Mouse (Mus musculus) fat pad, adult 2 months (tissue): Measurements from ENCODE around the gene Lamb3.

Experiments
- DNase-seq: peaks from one replicate; pipeline ENCODE4 v3.0.0-alpha.2; 2011; ENCODE audit warnings: low read depth, low spot score; ENCODE audit errors: extremely low read depth

Gene Lamb3

GRCm38 (mm10) chr1:193380877-193381276, 173.4 kb downstream of the Lamb3 start:
- no peak for DNase-seq

DNA sequence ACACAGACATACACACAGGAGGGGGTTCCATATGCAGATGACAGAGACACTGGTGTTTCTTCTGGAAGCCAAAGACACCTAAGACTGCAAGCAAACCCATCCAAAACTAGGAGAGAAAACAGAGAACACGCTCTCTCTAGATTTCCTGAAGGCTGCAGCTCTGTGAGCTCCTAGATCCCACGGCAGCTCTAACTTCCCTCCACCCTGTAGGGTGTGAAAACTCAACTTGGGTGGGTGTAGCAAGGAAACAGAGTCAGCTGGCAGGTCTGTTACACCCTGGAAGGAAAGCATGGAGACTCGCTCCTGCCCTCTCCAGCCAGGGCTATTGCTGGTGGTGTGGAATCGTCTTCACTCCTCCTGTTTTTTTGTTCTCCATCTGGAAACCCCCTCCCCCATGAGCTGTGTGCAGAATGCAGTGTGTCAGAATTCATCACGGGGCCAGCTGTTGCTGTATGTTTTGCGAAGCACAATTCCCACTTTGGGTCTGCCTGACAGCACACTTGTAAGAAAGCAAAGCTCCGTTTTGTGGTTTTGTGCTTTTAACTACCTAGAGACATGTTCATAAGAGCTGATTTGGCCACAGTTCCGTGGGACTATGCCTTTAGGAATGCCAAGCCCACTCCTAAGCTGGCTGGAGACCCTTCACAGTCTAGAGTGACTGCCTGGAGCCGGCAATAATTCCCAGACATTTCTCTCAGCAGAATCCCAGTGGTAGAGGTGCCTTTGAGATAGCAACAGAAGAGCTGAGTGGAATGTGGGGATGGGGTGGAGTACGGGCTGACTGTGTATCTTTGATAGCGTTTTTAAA, 174.3 kb downstream of the Lamb3 start:
- no peak for DNase-seq

GRCm38 (mm10) chr1:193382435-193382834, 174.9 kb downstream of the Lamb3 start:
- no peak for DNase-seq

DNA sequence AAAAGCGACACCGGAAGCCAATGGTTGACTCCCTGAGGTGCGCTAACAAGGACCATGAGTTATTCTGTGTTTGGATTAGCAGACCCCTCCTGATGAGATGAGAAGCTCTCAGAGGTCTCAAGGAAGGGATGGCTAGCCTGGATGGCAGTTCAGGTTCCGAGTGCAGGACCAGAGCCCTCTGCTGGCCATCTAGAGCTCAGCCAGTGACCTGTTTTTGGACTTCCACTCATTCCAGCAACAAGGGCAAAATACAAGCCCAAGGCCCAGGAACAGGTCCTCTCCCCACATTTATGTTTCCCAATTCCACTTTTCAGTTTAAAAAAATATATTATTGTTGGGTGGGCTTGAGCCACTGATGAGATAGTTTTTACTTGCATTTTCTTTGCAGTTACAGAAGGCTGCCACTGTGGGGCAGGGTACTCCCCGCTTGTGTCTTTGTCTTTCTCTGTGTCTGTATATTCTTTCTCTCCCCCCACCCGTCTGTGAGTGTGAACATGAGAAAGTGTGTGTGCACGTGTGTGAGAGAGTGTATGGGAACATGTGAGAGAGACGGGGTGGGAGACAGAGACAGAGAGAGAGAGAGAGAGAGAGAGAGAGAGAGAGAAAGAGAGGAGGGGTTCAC, 175.5 kb downstream of the Lamb3 start:
- no peak for DNase-seq

GRCm38 (mm10) chr1:193386136-193386535, 178.6 kb downstream of the Lamb3 start:
- no peak for DNase-seq

- DNase-seq, result no peak
Measured at GRCm38 (mm10) chr1:193387241-193387640, 179.7 kb downstream of the Lamb3 start.

GRCm38 (mm10) chr1:193389505-193389904, 182.0 kb downstream of the Lamb3 start:
- DNase-seq, result no peak

- DNase-seq, result no peak
Measured at GRCm38 (mm10) chr1:193390004-193390403, 182.5 kb downstream of the Lamb3 start.

- DNase-seq, result no peak
Measured at GRCm38 (mm10) chr1:193392266-193392665, 184.8 kb downstream of the Lamb3 start.
